Mouse (Mus musculus): Measurements from ENCODE around the gene Ubr3.

GRCm38 (mm10) chr2:70038752-70039151, 141.7 kb downstream of the Ubr3 start, which contains the start of gene Myo3b:
- TF ChIP-seq POLR2A (IDR thresholded peaks at IDR 0.05; ENCODE audit: low read depth, low read length) (no peak), CTCF (IDR thresholded peaks at IDR 0.05; ENCODE audit: extremely low read depth, insufficient read length, insufficient replicate concordance, low read depth, low read length) (no peak)

All from small intestine, adult 2 months (tissue).